Mouse (Mus musculus) ES-Bruce4 (cell line): Measurements from ENCODE around the gene Eef1akmt4.

Experiments
- CTCF ChIP-seq: IDR thresholded peaks from one replicate; pipeline ENCODE4 v1.8.1; 2011; ENCODE audit warnings: low read depth, low read length
- EP300 ChIP-seq: IDR thresholded peaks from 2 replicates; pipeline ENCODE4 v1.6.1; 2011; ENCODE audit warnings: low read depth, low read length; ENCODE audit not compliant: insufficient read depth
- POLR2A ChIP-seq: IDR thresholded peaks from one replicate; pipeline ENCODE4 v1.8.1; 2011; ENCODE audit warnings: low read length; ENCODE audit not compliant: insufficient read depth

DNA sequence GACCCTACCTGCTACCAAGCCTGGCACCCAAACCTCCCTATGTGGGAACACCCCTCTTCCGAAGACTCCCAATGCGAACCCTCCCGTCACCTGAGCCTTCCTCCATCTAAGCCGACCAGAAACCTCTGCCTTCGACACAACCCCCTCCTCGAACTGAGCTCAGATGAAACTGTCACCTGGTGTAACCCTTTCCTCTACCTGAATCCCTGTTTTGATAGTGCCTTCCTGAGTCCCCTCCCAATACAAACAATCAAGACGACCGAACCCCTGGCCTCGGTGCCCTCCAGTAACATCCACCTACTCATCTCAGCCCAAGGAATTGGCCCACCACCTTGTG is 9.0 kb downstream of the Eef1akmt4 start:
- TF ChIP-seq CTCF (no peak), POLR2A (no peak), EP300 (no peak)
